Mouse (Mus musculus) stomach, postnatal 0 days (tissue): ENCODE results near the gene Nup107. TPM values are rescaled to one million over a fixed set of nuclear protein-coding genes. Genes with fewer than 3 reads are reported as not detected.
A peak's percentile ranks its signal among the peaks of the same experiment; 100 is the strongest.

ENCODE experiments used
- ATAC-seq: fragments of 200-750 bp; cut with Nextera tagmentation; 2 replicates; pipeline ENCODE4 v1.8.0; 2017; ENCODE audit not compliant: low FRiP score, low TSS enrichment
- DNase-seq: peaks from one replicate; pipeline ENCODE4 v3.0.0-alpha.2; 2016; ENCODE audit warnings: low spot score
- H3K27ac ChIP-seq: fragments of 300-500 bp; sonication (generic); replicated peaks from 2 replicates; pipeline ENCODE4 v1.5.1; 2014; ENCODE audit warnings: mild to moderate bottlenecking, control low read depth
- H3K27me3 ChIP-seq: fragments of 300-500 bp; sonication (generic); 2 replicates; pipeline ENCODE4 v1.6.1; 2014; ENCODE audit warnings: low read length; ENCODE audit not compliant: control insufficient read depth, insufficient read depth
- H3K36me3 ChIP-seq: fragments of 300-500 bp; sonication (generic); 2 replicates; pipeline ENCODE4 v1.6.1; 2014; ENCODE audit warnings: low read length, mixed read lengths; ENCODE audit not compliant: control insufficient read depth, insufficient read depth
- H3K4me1 ChIP-seq: fragments of 300-500 bp; sonication (generic); replicated peaks from 2 replicates; pipeline ENCODE4 v1.6.1; 2014; ENCODE audit warnings: antibody characterized with exemption; ENCODE audit not compliant: control insufficient read depth, insufficient read depth
- H3K4me2 ChIP-seq: fragments of 300-500 bp; sonication (generic); replicated peaks from 2 replicates; pipeline ENCODE4 v1.6.1; 2014; ENCODE audit warnings: low read depth, mild to moderate bottlenecking, control low read depth, moderate library complexity
- H3K4me3 ChIP-seq: fragments of 300-500 bp; sonication (generic); 2 replicates; pipeline ENCODE4 v1.5.1; 2014; ENCODE audit warnings: low read depth, low read length, control low read depth
- H3K9ac ChIP-seq: fragments of 300-500 bp; sonication (generic); 2 replicates; pipeline ENCODE4 v1.6.1; 2014; ENCODE audit warnings: mild to moderate bottlenecking, low read length, control low read depth, mixed read lengths
- H3K9me3 ChIP-seq: fragments of 300-500 bp; sonication (generic); 2 replicates; pipeline ENCODE4 v1.6.1; 2016; ENCODE audit warnings: low read length; ENCODE audit not compliant: control insufficient read depth
- CTCF ChIP-seq: IDR thresholded peaks from 2 replicates; pipeline ENCODE4 v1.5.1; 2016; ENCODE audit warnings: antibody characterized with exemption, low read depth, mild to moderate bottlenecking, moderate library complexity
- EP300 ChIP-seq: optimal IDR thresholded peaks from 2 replicates; pipeline ENCODE3; 2016; ENCODE audit warnings: antibody characterized with exemption
- WGBS: fragments of 180-500 bp; shearing (Covaris S2); extraction: QIAGEN DNeasy Blood & Tissue Kit; methylation state at CpG from one replicate; pipeline ENCODE4 v1.1.7; 2014; 5-methylcytosine and 5-hydroxymethylcytosine counted together
- polyA plus RNA-seq: library from polyadenylated mRNA; unstranded; fragments of >200 nt; fragmentation: Nextera tagmentation; extraction: Ambion mirVana; gene quantifications from 2 replicates; pipeline ENCODE4 v1.2.1, GENCODE M21; 2015

Nup107 gene
- polyA plus RNA-seq, 1 experiment from 2014 or later, result 16.5 TPM

- DNase-seq (no peak), ATAC-seq (no peak)
- no peaks in the 10 kb centered on the region for H3K4me1 ChIP-seq
- H3K27ac ChIP-seq, result peak overlapping the region; percentile 70; the same call in 1 of the 2 replicates
- no peaks in the 10 kb centered on the region for H3K9me3 ChIP-seq
- WGBS, result 77% methylated on average over 2 of the region's 2 CpGs
- H3K9ac ChIP-seq, result no peak overlapping the region
- H3K36me3 ChIP-seq, result 0 out of 2 replicates have a peak, but pooled peaks cover 3% of the 10 kb centered on the region
- H3K4me2 ChIP-seq, result no peak overlapping the region
- no peaks in the 10 kb centered on the region for H3K27me3 ChIP-seq
- no peak overlapping the region for H3K4me3 ChIP-seq
- TF ChIP-seq EP300 (no peak), CTCF (no peak)
Measured at GRCm38 (mm10) chr10:117743182-117743581, 49.3 kb downstream of the Nup107 start.

GRCm38 (mm10) chr10:117742618-117743017, 49.9 kb downstream of the Nup107 start:
- DNase-seq (no peak), ATAC-seq (no peak)
- H3K4me3 ChIP-seq, result no peak overlapping the region
- H3K27me3 ChIP-seq, result no peaks in the 10 kb centered on the region
- H3K9me3 ChIP-seq, result no peaks in the 10 kb centered on the region
- no peak overlapping the region for H3K9ac ChIP-seq
- no peak overlapping the region for H3K27ac ChIP-seq
- no peaks in the 10 kb centered on the region for H3K4me1 ChIP-seq
- H3K36me3 ChIP-seq, result 0 out of 2 replicates have a peak, but pooled peaks cover 3% of the 10 kb centered on the region
- H3K4me2 ChIP-seq, result no peak overlapping the region
- TF ChIP-seq CTCF, result no peak
- TF ChIP-seq EP300, result no peak
- WGBS, result 87% methylated on average over 4 of the region's 4 CpGs

GRCm38 (mm10) chr10:117741698-117742475, 50.6 kb downstream of the Nup107 start:
- TF ChIP-seq EP300 (no peak), CTCF (no peak)
- H3K4me1 ChIP-seq, result no peaks in the 10 kb centered on the region
- no peak overlapping the region for H3K4me3 ChIP-seq
- WGBS, result 83% methylated on average over 15 of the region's 15 CpGs
- no peaks in the 10 kb centered on the region for H3K9me3 ChIP-seq
- no peaks in the 10 kb centered on the region for H3K27me3 ChIP-seq
- no peak overlapping the region for H3K4me2 ChIP-seq
- H3K36me3 ChIP-seq, result 0 out of 2 replicates have a peak, but pooled peaks cover 3% of the 10 kb centered on the region
- no peak for ATAC-seq
- H3K9ac ChIP-seq, result no peak overlapping the region
- no peak for DNase-seq
- peak overlapping the region; percentile 45; the same call in 1 of the 2 replicates for H3K27ac ChIP-seq

GRCm38 (mm10) chr10:117740921-117741320, 51.6 kb downstream of the Nup107 start:
- Histone ChIP-seq H3K4me2 (no peak overlapping the region), H3K9ac (no peak overlapping the region), H3K9me3 (no peaks in the 10 kb centered on the region), H3K4me3 (no peak overlapping the region), H3K27ac (no peak overlapping the region), H3K27me3 (no peaks in the 10 kb centered on the region), H3K36me3 (0 out of 2 replicates have a peak, but pooled peaks cover 3% of the 10 kb centered on the region), H3K4me1 (no peaks in the 10 kb centered on the region)
- ATAC-seq (no peak), DNase-seq (no peak)
- WGBS, result 90% methylated on average over 9 of the region's 9 CpGs
- no peak for TF ChIP-seq EP300
- no peak for TF ChIP-seq CTCF

GRCm38 (mm10) chr10:117740171-117740570, 52.3 kb downstream of the Nup107 start:
- Histone ChIP-seq H3K36me3 (0 out of 2 replicates have a peak, but pooled peaks cover 3% of the 10 kb centered on the region), H3K9ac (no peak overlapping the region), H3K4me3 (no peak overlapping the region), H3K9me3 (no peaks in the 10 kb centered on the region), H3K4me2 (no peak overlapping the region), H3K27me3 (no peaks in the 10 kb centered on the region), H3K27ac (no peak overlapping the region), H3K4me1 (no peaks in the 10 kb centered on the region)
- WGBS, result 98% methylated on average over 10 of the region's 10 CpGs
- ATAC-seq (no peak), DNase-seq (no peak)
- no peak for TF ChIP-seq CTCF
- no peak for TF ChIP-seq EP300

GRCm38 (mm10) chr10:117739648-117739948, 52.9 kb downstream of the Nup107 start:
- DNase-seq, result no peak
- TF ChIP-seq CTCF (no peak), EP300 (no peak)
- no peak overlapping the region for H3K4me2 ChIP-seq
- no peaks in the 10 kb centered on the region for H3K27me3 ChIP-seq
- no peak overlapping the region for H3K4me3 ChIP-seq
- no peak overlapping the region for H3K9ac ChIP-seq
- H3K27ac ChIP-seq, result no peak overlapping the region
- no peaks in the 10 kb centered on the region for H3K9me3 ChIP-seq
- no peaks in the 10 kb centered on the region for H3K4me1 ChIP-seq
- 91% methylated on average over 6 of the region's 6 CpGs for WGBS
- H3K36me3 ChIP-seq, result 0 out of 2 replicates have a peak, but pooled peaks cover 3% of the 10 kb centered on the region
- ATAC-seq, result no peak
